Mouse (Mus musculus) C2C12 (cell line): ENCODE measurements around the gene Gm3646.

ENCODE experiments used
- CTCF ChIP-seq: IDR thresholded peaks from one replicate; pipeline ENCODE4 v1.5.1; 2011; ENCODE audit not compliant: control insufficient read depth, insufficient read depth, insufficient read length
- FOSL1 ChIP-seq: IDR thresholded peaks from one replicate; pipeline ENCODE4 v1.8.0; 2011; ENCODE audit warnings: mild to moderate bottlenecking, low read length; ENCODE audit not compliant: poor library complexity, insufficient read depth, severe bottlenecking
- USF1 ChIP-seq: IDR thresholded peaks from one replicate; pipeline ENCODE4 v1.6.1; 2011; ENCODE audit warnings: low read depth, mild to moderate bottlenecking, control low read depth, moderate library complexity

GRCm38 (mm10) chr1:39824240-39824639 is 19.1 kb upstream of the Gm3646 start:
- TF ChIP-seq FOSL1, result no peak
- no peak for TF ChIP-seq CTCF
- TF ChIP-seq USF1, result no peak
